Mouse (Mus musculus): ENCODE results near the gene Ces3a.

- TF ChIP-seq CTCF (IDR thresholded peaks at IDR 0.05; ENCODE audit: low read depth, low read length) (no peak), POLR2A (IDR thresholded peaks at IDR 0.05; ENCODE audit: extremely low read depth, insufficient read depth, low read length) (0 out of 2 replicates have a peak, but pooled peaks have one; percentile 22)
These were observed 45.6 kb downstream of the Ces3a start for GRCm38 (mm10) chr8:105093992-105094391.
